Mouse (Mus musculus): ENCODE data around the gene Cdc45. TPM values are rescaled to one million over a fixed set of nuclear protein-coding genes. Genes with fewer than 3 reads are reported as not detected.
A peak's percentile ranks its signal among the peaks of the same experiment; 100 is the strongest.

Gene Cdc45
- total and polyA plus RNA-seq, 3 experiments, result 2.5 to 3.9 (median 3.4) TPM

DNA sequence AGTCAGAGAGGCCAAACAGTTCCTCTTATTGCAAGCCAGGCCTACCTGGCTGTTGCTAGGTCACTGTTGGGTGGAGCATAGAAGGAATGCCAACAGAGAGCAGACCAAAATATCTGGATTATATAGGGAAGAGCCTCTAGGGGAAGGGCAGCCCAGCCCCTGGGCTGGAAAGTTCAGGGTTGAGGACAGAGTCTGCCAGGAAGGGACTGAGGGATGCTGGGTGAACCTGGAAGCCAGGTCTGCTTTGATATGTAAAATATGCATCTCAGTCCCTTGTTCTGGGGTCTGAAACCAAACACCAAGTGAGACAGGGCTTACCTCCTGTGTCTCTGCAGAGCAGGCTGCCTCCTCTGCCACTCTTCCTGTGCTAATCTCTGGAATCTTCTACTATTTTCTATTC, 73.5 kb downstream of the Cdc45 start:
- H3K27ac ChIP-seq, result peak overlapping the region; percentile 9

GRCm38 (mm10) chr16:18733100-18733956, 78.5 kb downstream of the Cdc45 start:
- Histone ChIP-seq H3K4me1 (ENCODE audit: control insufficient read depth, insufficient read depth, low read length) (peaks cover 9% of the 10 kb centered on the region), H3K9ac (ENCODE audit: low read depth, low read length) (0 out of 2 replicates have a peak overlapping the region, but pooled peaks have one; percentile 18), H3K27ac (peak overlapping the region; percentile 75), H3K79me2 (replicated peaks; ENCODE audit: control insufficient read depth, insufficient read depth, low read length) (no peaks in the 10 kb centered on the region), H3K36me3 (ENCODE audit: control insufficient read depth, insufficient read depth, low read length) (no peaks in the 10 kb centered on the region), H3K4me3 (peak overlapping the region; percentile 15; the same call in 1 of the 2 replicates), H3K27me3 (ENCODE audit: control insufficient read depth, insufficient read depth, low read length) (no peaks in the 10 kb centered on the region)
- 23% methylated on average over 20 of the region's 20 CpGs for WGBS
- peak; percentile 53 to 63 for DNase-seq
- intact Hi-C loops (cut with DNase I), result loop anchor here (1.0 to 5.0 kb wide), 3 partner anchors 13 to 43 kb away; partner anchors contain the start of gene Cldn5
- 0 out of 2 replicates have a peak, but pooled peaks have one; percentile 11 for TF ChIP-seq CTCF (IDR thresholded peaks at IDR 0.05)
- TF ChIP-seq EP300 (IDR thresholded peaks at IDR 0.05; ENCODE audit: insufficient read depth, low read depth, low read length), result 0 out of 2 replicates have a peak, but pooled peaks have one; percentile 66
- no peak for TF ChIP-seq POLR2A (IDR thresholded peaks at IDR 0.05; ENCODE audit: insufficient read depth, low read depth, low read length)

More for the DNA sequence above, 73.5 kb downstream of the Cdc45 start:
- TF ChIP-seq POLR2A (IDR thresholded peaks at IDR 0.05; ENCODE audit: insufficient read depth, low read depth, low read length), result no peak
- no peak for TF ChIP-seq EP300 (IDR thresholded peaks at IDR 0.05; ENCODE audit: insufficient read depth, low read depth, low read length)
- TF ChIP-seq CTCF (IDR thresholded peaks at IDR 0.05), result no peak
- intact Hi-C loops (cut with DNase I), result no loop called here
- Histone ChIP-seq H3K79me2 (replicated peaks; ENCODE audit: control insufficient read depth, insufficient read depth, low read length) (no peaks in the 10 kb centered on the region), H3K27me3 (ENCODE audit: control insufficient read depth, insufficient read depth, low read length) (no peaks in the 10 kb centered on the region), H3K4me3 (no peak overlapping the region), H3K9ac (ENCODE audit: low read depth, low read length) (no peak overlapping the region), H3K4me1 (ENCODE audit: control insufficient read depth, insufficient read depth, low read length) (peaks cover 9% of the 10 kb centered on the region), H3K36me3 (ENCODE audit: control insufficient read depth, insufficient read depth, low read length) (no peaks in the 10 kb centered on the region)
- no peak for DNase-seq

DNA sequence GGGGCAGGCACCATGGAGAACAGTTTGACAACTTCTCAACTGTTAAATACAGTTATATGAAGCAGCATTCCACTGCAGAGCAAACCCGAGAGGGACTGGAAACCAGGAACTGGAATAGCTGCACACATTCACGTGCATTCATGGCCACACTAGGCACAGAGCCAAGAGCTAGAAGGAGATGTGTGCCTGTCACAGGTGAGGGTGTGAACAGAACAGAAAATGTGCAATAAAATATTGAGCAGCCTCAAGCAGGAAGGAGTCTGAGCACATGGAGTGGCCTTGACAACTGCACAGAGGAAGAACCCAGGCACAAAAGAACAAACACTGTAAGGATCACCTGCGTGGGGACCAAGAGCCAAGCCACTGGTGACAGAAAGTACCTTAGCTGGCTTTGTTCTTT, 81.1 kb downstream of the Cdc45 start:
- no peak overlapping the region for H3K4me3 ChIP-seq
- 46% methylated on average over 3 of the region's 3 CpGs for WGBS
- no peak overlapping the region for H3K9ac ChIP-seq (ENCODE audit: low read depth, low read length)
- DNase-seq, result no peak
- intact Hi-C loops (cut with DNase I), result loop anchor here (5.0 kb wide), 1 partner anchor 33 kb away; no protein-coding TSS in a partner anchor
- no peak overlapping the region for H3K27ac ChIP-seq
- peaks cover 9% of the 10 kb centered on the region for H3K4me1 ChIP-seq (ENCODE audit: control insufficient read depth, insufficient read depth, low read length)
- H3K79me2 ChIP-seq (replicated peaks; ENCODE audit: control insufficient read depth, insufficient read depth, low read length), result no peaks in the 10 kb centered on the region
- TF ChIP-seq EP300 (IDR thresholded peaks at IDR 0.05; ENCODE audit: insufficient read depth, low read depth, low read length) (no peak), CTCF (IDR thresholded peaks at IDR 0.05) (no peak), POLR2A (IDR thresholded peaks at IDR 0.05; ENCODE audit: insufficient read depth, low read depth, low read length) (no peak)
- H3K36me3 ChIP-seq (ENCODE audit: control insufficient read depth, insufficient read depth, low read length), result no peaks in the 10 kb centered on the region
- H3K27me3 ChIP-seq (ENCODE audit: control insufficient read depth, insufficient read depth, low read length), result no peaks in the 10 kb centered on the region

Other genes with a start within 250 kb of the Cdc45 start
- gene Tbx1, start 221.3 kb downstream of the Cdc45 start, total RNA-seq (2021), result 1 to 10 TPM in 1 of 2 experiments, under 1 TPM in 1; 0.68 to 1.1 TPM
- 0.91 and 1.3 TPM in 2 replicates for gene Tbx1, start 221.3 kb downstream of the Cdc45 start, polyA plus RNA-seq (2012; rRNA removed)
- 1 to 10 TPM in 1 of 2 experiments, under 1 TPM in 1; 0.86 to 3.5 TPM for gene Gp1bb, start 189.6 kb downstream of the Cdc45 start, total RNA-seq (2021)
- gene Gp1bb, start 189.6 kb downstream of the Cdc45 start, polyA plus RNA-seq (2012; rRNA removed), result 1.3 and 5.6 TPM in 2 replicates
- 1 to 10 TPM; 1.1 TPM for gene Gm49601, start 185.6 kb downstream of the Cdc45 start, total RNA-seq (2021)
- gene Gm49601, start 185.6 kb downstream of the Cdc45 start, polyA plus RNA-seq (2012; rRNA removed), result 3.1 and 4.9 TPM in 2 replicates
- 1 to 10 TPM; 3.2 to 5.6 TPM for gene Sept5, start 182.0 kb downstream of the Cdc45 start, total RNA-seq (2021)
- 7.1 and 7.3 TPM in 2 replicates for gene Sept5, start 182.0 kb downstream of the Cdc45 start, polyA plus RNA-seq (2012; rRNA removed)
- 10 to 100 TPM; 14.7 to 19.5 TPM for gene Cldn5, start 35.1 kb downstream of the Cdc45 start, total RNA-seq (2021)
- 27.6 and 38.3 TPM in 2 replicates for gene Cldn5, start 35.1 kb downstream of the Cdc45 start, polyA plus RNA-seq (2012; rRNA removed)
- gene Ufd1, start 208 bp downstream of the Cdc45 start, total RNA-seq (2021), result 10 to 100 TPM; 45.4 to 48.5 TPM
- gene Ufd1, start 208 bp downstream of the Cdc45 start, polyA plus RNA-seq (2012; rRNA removed), result 30.3 and 42.6 TPM in 2 replicates
- gene 2510002D24Rik, start 24.6 kb upstream of the Cdc45 start, total RNA-seq (2021), result 10 to 100 TPM; 23.3 to 25.5 TPM
- 46.9 and 68.1 TPM in 2 replicates for gene 2510002D24Rik, start 24.6 kb upstream of the Cdc45 start, polyA plus RNA-seq (2012; rRNA removed)
- 1 to 10 TPM in 1 of 2 experiments, not detected in 1; 1.3 TPM for gene Gm28539, start 24.6 kb upstream of the Cdc45 start, total RNA-seq (2021)
- gene Gm28539, start 24.6 kb upstream of the Cdc45 start, polyA plus RNA-seq (2012; rRNA removed), result not detected in 2 replicates
- 10 to 100 TPM; 48.3 to 57.2 TPM for gene Mrpl40, start 64.9 kb upstream of the Cdc45 start, total RNA-seq (2021)
- 13.2 and 19.1 TPM in 2 replicates for gene Mrpl40, start 64.9 kb upstream of the Cdc45 start, polyA plus RNA-seq (2012; rRNA removed)
- gene Hira, start 65.0 kb upstream of the Cdc45 start, total RNA-seq (2021), result 10 to 100 TPM; 19.0 to 20.9 TPM
- 23.1 and 24.4 TPM in 2 replicates for gene Hira, start 65.0 kb upstream of the Cdc45 start, polyA plus RNA-seq (2012; rRNA removed)

Data from heart, adult 2 months (tissue).